8 mouse cellular contexts compared by ENCODE assay signal in genomic region chr9:107298059-107298780, GRCm38 (mm10). TPM values are rescaled to one million over a fixed set of nuclear protein-coding genes. Genes with fewer than 3 reads are reported as not detected.
DNase-seq lines count a peak whose midpoint lies in the region; ATAC-seq lines count a peak whose summit lies in the region.

No protein-coding gene starts in this region.

- peaks cover 22% of the 10 kb centered on the region for H3K4me1 ChIP-seq in midbrain, embryonic 15.5 days
- H3K4me1 ChIP-seq in midbrain, embryonic 14.5 days (ENCODE audit: control insufficient read depth, insufficient read depth, low read length) = peaks cover 13% of the 10 kb centered on the region
- peaks cover 64% of the 10 kb centered on the region for H3K4me1 ChIP-seq in heart, embryonic 13.5 days

- no peaks in the 10 kb centered on the region for H3K36me3 ChIP-seq in midbrain, embryonic 15.5 days (replicated peaks)
- H3K36me3 ChIP-seq in midbrain, embryonic 14.5 days (ENCODE audit: control insufficient read depth, insufficient read depth, low read length) = peaks cover 18% of the 10 kb centered on the region
- H3K36me3 ChIP-seq in heart, embryonic 13.5 days = peaks cover 26% of the 10 kb centered on the region

- 89% methylated on average over 8 of the region's 8 CpGs for WGBS in midbrain, embryonic 15.5 days
- 90% methylated on average over 8 of the region's 8 CpGs for WGBS in midbrain, embryonic 14.5 days
- WGBS in heart, embryonic 13.5 days = 51% methylated on average over 8 of the region's 8 CpGs

- H3K9ac ChIP-seq in midbrain, embryonic 15.5 days = no peak overlapping the region
- no peak overlapping the region for H3K9ac ChIP-seq in midbrain, embryonic 14.5 days (replicated peaks; ENCODE audit: low read length)
- H3K9ac ChIP-seq in heart, embryonic 13.5 days = peak overlapping the region; percentile 89

- H3K27me3 ChIP-seq in midbrain, embryonic 15.5 days (replicated peaks) = no peaks in the 10 kb centered on the region
- H3K27me3 ChIP-seq in midbrain, embryonic 14.5 days (ENCODE audit: control insufficient read depth, insufficient read depth, low read length) = no peaks in the 10 kb centered on the region
- H3K27me3 ChIP-seq in heart, embryonic 13.5 days (replicated peaks) = peaks cover 4% of the 10 kb centered on the region; the same call in 1 of the 2 replicates

- H3K4me3 ChIP-seq in midbrain, embryonic 15.5 days = 0 out of 2 replicates have a peak overlapping the region, but pooled peaks have one; percentile 72
- H3K4me3 ChIP-seq in midbrain, embryonic 14.5 days (replicated peaks; ENCODE audit: low read depth, low read length) = no peak overlapping the region
- H3K4me3 ChIP-seq in heart, embryonic 13.5 days = peak overlapping the region; percentile 72

- H3K27ac ChIP-seq in midbrain, embryonic 15.5 days = no peak overlapping the region
- H3K27ac ChIP-seq in midbrain, embryonic 14.5 days (replicated peaks; ENCODE audit: low read depth, low read length) = no peak overlapping the region
- H3K27ac ChIP-seq in heart, embryonic 13.5 days (replicated peaks) = peak overlapping the region; percentile 89

- DNase-seq in midbrain, embryonic 14.5 days = no peak
- peak; percentile 64 to 79 for DNase-seq in kidney, postnatal 25 days
- peak; percentile 64 for DNase-seq in skeletal muscle tissue, adult 2 months (ENCODE audit: low read depth, low spot score)
- DNase-seq in layer of hippocampus, adult 9-11 months = no peak
- DNase-seq in thymus, postnatal 36 days = no peak
- DNase-seq in cerebellum, postnatal 36 days = no peak

- H3K9me3 ChIP-seq in midbrain, embryonic 15.5 days = no peaks in the 10 kb centered on the region
- H3K9me3 ChIP-seq in midbrain, embryonic 14.5 days (ENCODE audit: control insufficient read depth, low read length) = no peaks in the 10 kb centered on the region
- no peaks in the 10 kb centered on the region for H3K9me3 ChIP-seq in heart, embryonic 13.5 days

- ATAC-seq in midbrain, embryonic 15.5 days (replicated peaks) = no peak
- no peak for ATAC-seq in midbrain, embryonic 14.5 days (ENCODE audit: low FRiP score, low TSS enrichment)
- ATAC-seq in heart, embryonic 13.5 days (ENCODE audit: extremely low read depth, insufficient number of reproducible peaks, low FRiP score, low TSS enrichment) = no peak

- H3K4me2 ChIP-seq in midbrain, embryonic 15.5 days = peak overlapping the region; percentile 97
- no peak overlapping the region for H3K4me2 ChIP-seq in midbrain, embryonic 14.5 days (ENCODE audit: low read length)
- peak overlapping the region; percentile 91 for H3K4me2 ChIP-seq in heart, embryonic 13.5 days

RNA-seq across cellular contexts. Expression of gene Cish, which starts 2.4 kb away (rescaled TPM):
- polyA plus RNA-seq in midbrain, embryonic 15.5 days (2015; fragmentation: Nextera tagmentation; extraction: Ambion mirVana) = 7.2 and 7.4 TPM in 2 replicates
- polyA plus RNA-seq in midbrain, embryonic 14.5 days (2014; fragmentation: Nextera tagmentation; extraction: Ambion mirVana) = 5.0 and 5.5 TPM in 2 replicates
- polyA plus RNA-seq in heart, embryonic 13.5 days (2015; fragmentation: Nextera tagmentation; extraction: Ambion mirVana) = 17.2 and 18.7 TPM in 2 replicates

RNA-seq across cellular contexts. Expression of gene Mapkapk3, which starts 8.5 kb away (rescaled TPM):
- polyA plus RNA-seq in midbrain, embryonic 15.5 days (2015; fragmentation: Nextera tagmentation; extraction: Ambion mirVana) = 2.2 TPM in 2 replicates
- 1.5 and 1.8 TPM in 2 replicates for polyA plus RNA-seq in midbrain, embryonic 14.5 days (2014; fragmentation: Nextera tagmentation; extraction: Ambion mirVana)
- 5.1 and 7.0 TPM in 2 replicates for polyA plus RNA-seq in heart, embryonic 13.5 days (2015; fragmentation: Nextera tagmentation; extraction: Ambion mirVana)

RNA-seq across cellular contexts. Expression of gene Hemk1, which starts 39.9 kb away (rescaled TPM):
- 20.1 and 21.1 TPM in 2 replicates for polyA plus RNA-seq in midbrain, embryonic 15.5 days (2015; fragmentation: Nextera tagmentation; extraction: Ambion mirVana)
- polyA plus RNA-seq in midbrain, embryonic 14.5 days (2014; fragmentation: Nextera tagmentation; extraction: Ambion mirVana) = 20.9 and 21.7 TPM in 2 replicates
- polyA plus RNA-seq in heart, embryonic 13.5 days (2015; fragmentation: Nextera tagmentation; extraction: Ambion mirVana) = 11.4 and 12.0 TPM in 2 replicates

RNA-seq across cellular contexts. Expression of gene 6430571L13Rik, which starts 42.2 kb away (rescaled TPM):
- polyA plus RNA-seq in midbrain, embryonic 15.5 days (2015; fragmentation: Nextera tagmentation; extraction: Ambion mirVana) = 9.7 TPM in 2 replicates
- polyA plus RNA-seq in midbrain, embryonic 14.5 days (2014; fragmentation: Nextera tagmentation; extraction: Ambion mirVana) = 4.1 and 6.3 TPM in 2 replicates
- polyA plus RNA-seq in heart, embryonic 13.5 days (2015; fragmentation: Nextera tagmentation; extraction: Ambion mirVana) = 0.79 and 1.1 TPM in 2 replicates

Comparison
In these comparisons a context has a peak if more than half of its experiments do, and no peak if none do; other contexts are left out.
1. DNase-seq: peak in kidney, postnatal 25 days (2 of 2) and skeletal muscle tissue, adult 2 months (single experiment); none in midbrain, embryonic 14.5 days (single experiment), layer of hippocampus, adult 9-11 months (single experiment), thymus, postnatal 36 days (0 of 2) and cerebellum, postnatal 36 days (0 of 2).